11 mouse cellular contexts compared by ENCODE assay signal in the genomic region with DNA sequence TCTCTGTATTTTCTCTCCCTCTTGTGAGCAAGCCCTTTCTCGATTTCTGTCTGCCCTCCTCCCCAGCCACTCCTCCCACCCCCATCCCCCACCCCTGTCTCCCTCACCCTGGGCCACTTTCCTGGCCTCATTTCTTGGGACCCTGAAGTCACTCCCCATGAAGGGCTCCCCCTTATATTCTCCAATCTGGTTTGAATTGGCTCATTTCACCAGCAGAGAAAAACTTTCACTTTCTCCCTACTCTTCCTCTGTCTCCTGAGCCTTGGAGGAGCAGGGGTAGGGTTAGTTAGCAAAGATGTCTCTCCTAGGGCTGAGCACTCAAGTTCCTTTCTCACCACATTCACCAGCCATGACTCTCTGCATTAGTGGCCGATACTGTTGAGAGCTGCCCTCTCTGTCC.
DNase-seq lines count a peak whose midpoint lies in the region; ATAC-seq and TF ChIP-seq lines count a peak whose summit lies in the region.
"Had no signal": no experiment of that assay in that cellular context is flagged by ENCODE, and none has a peak within 500 bp of the region (broad histone marks: within the 10 kb centered on the region; RNA-seq: fewer than 3 reads in every experiment).

No protein-coding gene starts in this region.

- 44% methylated on average over 2 of the region's 2 CpGs for WGBS in heart, postnatal 0 days
- 24% methylated on average over 2 of the region's 2 CpGs for WGBS in lung, embryonic 14.5 days
- WGBS in lung, adult 2 months = 37% methylated on average over 2 of the region's 2 CpGs
- WGBS in limb, embryonic 10.5 days = 50% methylated on average over 2 of the region's 2 CpGs
- 46% methylated on average over 2 of the region's 2 CpGs for WGBS in stomach, embryonic 15.5 days

- no peaks in the 10 kb centered on the region for H3K27me3 ChIP-seq in heart, postnatal 0 days (ENCODE audit: control insufficient read depth, insufficient read depth, low read length)
- no peaks in the 10 kb centered on the region for H3K27me3 ChIP-seq in lung, embryonic 14.5 days (ENCODE audit: insufficient read depth, low read length)
- no peaks in the 10 kb centered on the region for H3K27me3 ChIP-seq in limb, embryonic 10.5 days (ENCODE audit: low read depth, poor library complexity, severe bottlenecking)
- H3K27me3 ChIP-seq in stomach, embryonic 15.5 days (replicated peaks) = no peaks in the 10 kb centered on the region
- H3K27me3 ChIP-seq: hindbrain, embryonic 15.5 days had no signal

- H3K9ac ChIP-seq in heart, postnatal 0 days (replicated peaks; ENCODE audit: low read depth, low read length) = no peak overlapping the region
- H3K9ac ChIP-seq in lung, embryonic 14.5 days = no peak overlapping the region
- H3K9ac ChIP-seq in stomach, embryonic 15.5 days = no peak overlapping the region
- H3K9ac ChIP-seq: hindbrain, embryonic 15.5 days had no signal

- peaks cover 29% of the 10 kb centered on the region for H3K4me1 ChIP-seq in heart, postnatal 0 days (ENCODE audit: control insufficient read depth, insufficient read depth)
- no peaks in the 10 kb centered on the region for H3K4me1 ChIP-seq in lung, embryonic 14.5 days (ENCODE audit: insufficient read depth)
- peaks cover 15% of the 10 kb centered on the region for H3K4me1 ChIP-seq in lung, adult 2 months (ENCODE audit: control insufficient read depth, insufficient read depth, low read length)
- H3K4me1 ChIP-seq in limb, embryonic 10.5 days = peaks cover 22% of the 10 kb centered on the region
- H3K4me1 ChIP-seq in stomach, embryonic 15.5 days = peaks cover 11% of the 10 kb centered on the region; the same call in 1 of the 2 replicates

- H3K27ac ChIP-seq in heart, postnatal 0 days (ENCODE audit: low read depth) = peak overlapping the region; percentile 82
- H3K27ac ChIP-seq in lung, embryonic 14.5 days (ENCODE audit: low read depth) = peak overlapping the region; percentile 50; the same call in 1 of the 2 replicates
- H3K27ac ChIP-seq in limb, embryonic 10.5 days = peak overlapping the region; percentile 36; the same call in 1 of the 2 replicates
- peak overlapping the region; percentile 48 for H3K27ac ChIP-seq in stomach, embryonic 15.5 days
- H3K27ac ChIP-seq: hindbrain, embryonic 15.5 days had no signal

- no peak for TF ChIP-seq POLR2A in lung, adult 2 months (IDR thresholded peaks at IDR 0.05; ENCODE audit: borderline replicate concordance, extremely low read depth, low read depth, low read length)

- DNase-seq in heart, postnatal 0 days (ENCODE audit: low spot score) = no peak
- DNase-seq in heart, adult 9 months (ENCODE audit: low spot score in 2 of 2) = no peak
- no peak for DNase-seq in lung, embryonic 14.5 days
- no peak for DNase-seq in lung, adult 2 months
- DNase-seq in limb, embryonic 10.5 days (ENCODE audit: low spot score) = no peak
- DNase-seq: cerebellum, adult 9-10 months; thymus, postnatal 36 days had no signal

- no peaks in the 10 kb centered on the region for H3K36me3 ChIP-seq in heart, postnatal 0 days (replicated peaks; ENCODE audit: control insufficient read depth, insufficient read depth, low read length)
- no peaks in the 10 kb centered on the region for H3K36me3 ChIP-seq in lung, embryonic 14.5 days (ENCODE audit: insufficient read depth)
- no peaks in the 10 kb centered on the region for H3K36me3 ChIP-seq in limb, embryonic 10.5 days
- no peaks in the 10 kb centered on the region for H3K36me3 ChIP-seq in stomach, embryonic 15.5 days
- H3K36me3 ChIP-seq: hindbrain, embryonic 15.5 days had no signal

- H3K4me2 ChIP-seq in heart, postnatal 0 days (ENCODE audit: low read depth, low read length) = no peak overlapping the region
- no peak overlapping the region for H3K4me2 ChIP-seq in lung, embryonic 14.5 days
- no peak overlapping the region for H3K4me2 ChIP-seq in stomach, embryonic 15.5 days
- H3K4me2 ChIP-seq: hindbrain, embryonic 15.5 days; liver, embryonic 11.5 days had no signal

- TF ChIP-seq EP300 in heart, postnatal 0 days (IDR thresholded peaks at IDR 0.05; ENCODE audit: low read depth) = no peak

- ATAC-seq in heart, postnatal 0 days (ENCODE audit: insufficient read depth, low read depth) = no peak
- no peak for ATAC-seq in lung, embryonic 14.5 days (ENCODE audit: insufficient read depth)
- ATAC-seq in stomach, embryonic 15.5 days (ENCODE audit: insufficient read depth, low FRiP score, low read depth) = no peak
- no peak for ATAC-seq in megakaryocyte, adult 5-6 weeks (ENCODE audit: poor library complexity, severe bottlenecking)

- no peak overlapping the region for H3K4me3 ChIP-seq in heart, postnatal 0 days (ENCODE audit: low read depth, low read length)
- H3K4me3 ChIP-seq in lung, embryonic 14.5 days (ENCODE audit: low read depth, low read length) = no peak overlapping the region
- H3K4me3 ChIP-seq in lung, adult 2 months (replicated peaks; ENCODE audit: extremely low read depth, low read depth, low read length) = no peak overlapping the region
- H3K4me3 ChIP-seq in limb, embryonic 10.5 days = no peak overlapping the region
- no peak overlapping the region for H3K4me3 ChIP-seq in stomach, embryonic 15.5 days (replicated peaks)
- H3K4me3 ChIP-seq: hindbrain, embryonic 15.5 days had no signal

- H3K9me3 ChIP-seq in heart, postnatal 0 days (replicated peaks; ENCODE audit: control insufficient read depth, low read length) = no peaks in the 10 kb centered on the region
- H3K9me3 ChIP-seq in lung, embryonic 14.5 days (ENCODE audit: low read depth, low read length) = no peaks in the 10 kb centered on the region
- no peaks in the 10 kb centered on the region for H3K9me3 ChIP-seq in limb, embryonic 10.5 days (replicated peaks)
- no peaks in the 10 kb centered on the region for H3K9me3 ChIP-seq in stomach, embryonic 15.5 days
- H3K9me3 ChIP-seq: hindbrain, embryonic 15.5 days had no signal

- TF ChIP-seq CTCF in heart, postnatal 0 days (IDR thresholded peaks at IDR 0.05; ENCODE audit: low read depth) = no peak
- no peak for TF ChIP-seq CTCF in lung, embryonic 14.5 days (IDR thresholded peaks at IDR 0.05; ENCODE audit: low read depth)
- no peak for TF ChIP-seq CTCF in lung, adult 2 months (IDR thresholded peaks at IDR 0.05; ENCODE audit: insufficient read depth, low read length)
